Mouse (Mus musculus): Measurements from ENCODE around the gene Tbc1d15. TPM values are rescaled to one million over a fixed set of nuclear protein-coding genes. Genes with fewer than 3 reads are reported as not detected.
A peak's percentile ranks its signal among the peaks of the same experiment; 100 is the strongest.

The Tbc1d15 gene
- total RNA-seq (2021) = 10 to 100 TPM; 43.9 to 47.4 TPM
- long read RNA-seq, transcript Tbc1d15-201 (17 exons, 3,752 nt) = major isoform, 23 of 29 reads
- long read RNA-seq, partial matches to known transcripts = 5 of 29 reads
- long read RNA-seq, other reads (novel, unspliced or antisense) = 1 of 29 reads

GRCm38 (mm10) chr10:115251088-115251934, at the start of gene Tbc1d15:
Gene Tbc1d15 (minus strand): TSS chr10:115251467.
- peak; percentile 96 to 97 for DNase-seq (ENCODE audit: low spot score in 2 of 2)

- DNase-seq (ENCODE audit: low spot score in 2 of 2) = no peak
These were observed 47.4 kb upstream of the Tbc1d15 start for GRCm38 (mm10) chr10:115298683-115299082.

DNA sequence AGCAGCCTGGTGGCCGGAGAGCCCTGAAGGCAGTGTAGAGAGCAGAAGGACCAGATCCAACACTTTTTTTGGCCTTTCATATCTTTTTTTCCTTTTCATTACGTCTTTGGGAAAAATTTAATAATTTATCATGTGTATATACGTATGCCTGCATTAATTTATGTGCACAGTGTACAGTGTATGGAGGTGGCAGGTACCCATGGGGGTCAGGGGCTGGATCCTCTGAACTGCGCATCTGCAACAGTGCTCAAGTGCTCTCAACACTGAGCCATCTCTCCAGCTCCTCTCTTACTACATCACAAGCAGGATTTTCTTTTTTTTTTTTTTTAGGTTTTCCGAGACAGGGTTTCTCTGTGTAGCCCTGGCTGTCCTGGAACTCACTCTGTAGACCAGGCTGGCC, 46.3 kb upstream of the Tbc1d15 start:
- DNase-seq (ENCODE audit: low spot score in 2 of 2) = no peak

DNA sequence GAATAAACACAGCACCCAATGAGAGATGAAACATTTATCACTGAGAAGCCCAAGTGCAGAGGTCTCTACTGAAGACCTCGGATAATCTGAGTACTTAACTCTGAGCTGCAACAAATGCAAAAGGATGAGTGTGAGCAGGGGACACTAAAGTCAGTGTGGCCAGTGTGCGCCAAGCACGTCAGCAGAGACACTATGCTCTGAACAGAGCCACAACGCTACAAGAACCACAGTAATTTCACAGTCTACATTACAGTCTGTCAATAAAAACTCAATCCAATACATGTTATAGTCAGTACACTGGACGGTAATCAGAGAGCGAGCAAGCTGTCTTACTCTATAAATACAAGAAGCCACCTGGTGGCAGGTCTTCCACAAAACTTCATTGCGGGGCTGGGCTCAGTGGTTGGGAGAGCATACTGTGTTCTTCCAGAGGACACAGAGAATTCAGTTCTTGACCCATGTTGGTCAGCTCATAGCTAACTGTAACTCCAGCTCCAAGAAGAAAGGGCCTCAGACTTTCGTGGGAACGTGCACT, 45.2 kb upstream of the Tbc1d15 start:
- no peak for DNase-seq (ENCODE audit: low spot score in 2 of 2)

- DNase-seq (ENCODE audit: low spot score in 2 of 2) = no peak
These were observed 43.9 kb upstream of the Tbc1d15 start for GRCm38 (mm10) chr10:115295162-115295561.

GRCm38 (mm10) chr10:115294715-115295114, 43.4 kb upstream of the Tbc1d15 start:
- DNase-seq (ENCODE audit: low spot score in 2 of 2) = no peak

DNA sequence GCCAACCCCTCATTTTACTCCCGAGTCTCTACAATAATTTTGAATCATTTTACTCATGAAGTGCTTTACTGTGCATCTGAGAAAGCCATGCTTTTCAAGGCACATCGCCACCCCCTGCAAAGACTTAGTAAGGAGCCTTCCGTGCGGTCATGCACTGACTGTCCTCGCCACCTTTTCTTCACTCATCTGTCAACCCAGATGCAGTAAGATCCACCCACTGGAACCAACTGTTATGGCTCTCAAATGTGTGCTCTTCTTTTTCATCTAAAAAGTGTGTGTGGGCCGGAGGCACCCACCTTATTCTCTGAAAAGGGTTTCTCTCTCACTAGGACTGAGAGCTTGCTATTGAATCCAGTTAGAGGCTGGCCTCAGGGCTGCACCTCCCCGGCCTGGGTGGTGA, 42.7 kb upstream of the Tbc1d15 start:
- no peak for DNase-seq (ENCODE audit: low spot score in 2 of 2)

GRCm38 (mm10) chr10:115290671-115291070, 39.4 kb upstream of the Tbc1d15 start:
- DNase-seq (ENCODE audit: low spot score in 2 of 2) = no peak

DNA sequence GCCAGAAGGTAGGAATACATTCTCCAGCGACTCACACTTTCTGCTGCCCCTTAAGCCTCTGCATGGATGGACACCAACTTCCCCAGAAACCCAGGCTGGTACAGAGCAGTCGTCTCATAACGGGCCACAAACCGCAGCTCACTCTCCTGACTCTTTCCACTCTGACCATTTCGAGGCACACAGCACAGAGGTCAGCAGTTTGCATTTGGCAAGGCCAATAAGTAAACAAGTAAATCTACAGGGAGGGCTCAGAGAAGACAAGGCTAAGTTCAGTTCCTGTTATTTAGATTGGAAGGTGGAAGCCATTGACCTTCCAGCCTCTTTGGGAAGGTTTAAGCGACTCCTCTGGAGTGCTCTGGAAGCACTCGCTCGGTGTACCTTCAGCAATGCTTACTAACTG, 37.6 kb upstream of the Tbc1d15 start:
- no peak for DNase-seq (ENCODE audit: low spot score in 2 of 2)

GRCm38 (mm10) chr10:115284170-115284569, 32.9 kb upstream of the Tbc1d15 start:
- no peak for DNase-seq (ENCODE audit: low spot score in 2 of 2)

DNA sequence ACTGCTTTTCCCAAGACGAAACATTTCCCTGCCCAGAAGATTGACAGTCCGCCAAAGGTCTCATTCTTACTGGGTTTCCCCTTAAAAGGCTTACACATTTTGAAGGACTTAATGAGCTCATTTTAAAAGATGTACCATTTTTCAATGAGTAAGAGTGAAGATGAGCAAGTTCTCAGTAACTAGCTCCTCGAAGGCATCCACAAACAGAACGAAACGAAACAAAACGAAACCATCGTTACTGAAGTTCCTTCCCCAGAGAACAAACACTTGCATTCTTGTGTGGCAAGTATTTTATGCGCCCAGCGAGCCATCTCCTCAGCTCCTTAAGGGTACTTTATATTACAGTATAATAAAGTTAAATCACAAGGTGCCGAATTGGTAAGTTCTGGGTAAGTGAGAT, 30.1 kb upstream of the Tbc1d15 start:
- no peak for DNase-seq (ENCODE audit: low spot score in 2 of 2)

DNA sequence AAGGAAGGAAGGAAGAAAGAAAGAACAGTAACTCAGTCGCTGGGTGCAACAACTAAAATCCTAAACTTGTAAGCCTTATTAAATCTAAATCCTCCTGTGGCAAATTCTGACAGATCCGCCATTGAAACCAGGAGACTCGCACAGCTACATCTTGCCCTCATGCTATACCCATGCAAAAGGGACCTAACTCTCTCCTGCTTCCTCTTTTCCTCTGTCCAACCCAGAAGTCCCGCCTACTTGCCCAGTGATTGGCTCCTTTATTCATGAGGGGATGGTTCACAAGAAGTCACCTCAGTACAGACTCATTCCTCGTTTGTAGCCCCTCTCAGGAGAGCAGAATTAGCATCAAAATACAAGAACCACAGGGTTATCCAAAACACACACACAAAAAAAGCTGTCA, 20.4 kb upstream of the Tbc1d15 start:
- DNase-seq (ENCODE audit: low spot score in 2 of 2) = no peak

GRCm38 (mm10) chr10:115270612-115271390, 19.5 kb upstream of the Tbc1d15 start:
- no peak for DNase-seq (ENCODE audit: low spot score in 2 of 2)

DNA sequence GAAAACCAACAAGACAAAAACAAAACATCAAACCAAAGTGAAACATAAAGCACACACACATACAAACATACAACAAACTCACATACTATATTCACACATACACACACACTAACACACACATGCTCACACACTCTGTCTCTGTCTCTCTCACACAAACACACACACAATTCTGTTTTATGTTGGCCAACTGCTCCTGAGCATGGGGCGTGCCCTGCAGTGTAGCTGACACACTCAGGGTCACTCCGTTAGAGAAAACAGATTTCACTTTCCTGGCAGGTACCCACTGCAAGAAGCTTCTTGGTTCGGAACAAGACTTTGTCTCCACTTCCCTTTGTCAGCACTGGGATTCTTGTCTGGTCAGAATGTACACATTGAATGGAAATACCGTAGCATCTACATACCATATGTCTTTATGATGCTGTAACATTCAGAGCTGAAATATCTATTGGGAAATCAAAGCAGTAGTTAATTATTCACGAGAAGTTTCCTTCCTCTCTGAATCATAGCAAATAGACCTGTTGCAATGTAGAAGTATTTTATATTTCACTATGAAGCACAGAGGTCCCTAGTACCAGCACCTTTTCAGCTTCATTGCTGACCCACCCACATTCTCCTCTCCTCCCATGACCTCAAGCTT, 11.8 kb upstream of the Tbc1d15 start:
- DNase-seq (ENCODE audit: low spot score in 2 of 2) = no peak

DNA sequence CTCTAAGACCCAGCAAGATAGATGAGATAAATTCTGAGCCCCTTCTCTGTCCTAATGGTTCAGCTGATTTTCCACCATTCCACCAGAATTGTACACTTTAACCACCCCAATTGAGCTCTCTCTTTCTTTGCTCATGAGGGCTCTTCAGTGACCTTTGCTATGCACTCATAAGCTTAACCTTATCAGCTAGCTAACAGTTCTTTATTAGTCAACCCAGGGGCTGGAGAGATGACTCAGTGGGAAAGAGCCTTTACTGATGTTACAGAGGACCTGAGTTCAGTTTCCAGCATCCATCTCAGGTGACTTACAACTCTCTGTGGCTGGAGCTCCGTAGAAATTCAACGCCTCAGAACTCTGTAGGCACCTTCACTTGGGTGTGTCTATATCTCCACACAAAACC, 11.0 kb upstream of the Tbc1d15 start:
- no peak for DNase-seq (ENCODE audit: low spot score in 2 of 2)

DNA sequence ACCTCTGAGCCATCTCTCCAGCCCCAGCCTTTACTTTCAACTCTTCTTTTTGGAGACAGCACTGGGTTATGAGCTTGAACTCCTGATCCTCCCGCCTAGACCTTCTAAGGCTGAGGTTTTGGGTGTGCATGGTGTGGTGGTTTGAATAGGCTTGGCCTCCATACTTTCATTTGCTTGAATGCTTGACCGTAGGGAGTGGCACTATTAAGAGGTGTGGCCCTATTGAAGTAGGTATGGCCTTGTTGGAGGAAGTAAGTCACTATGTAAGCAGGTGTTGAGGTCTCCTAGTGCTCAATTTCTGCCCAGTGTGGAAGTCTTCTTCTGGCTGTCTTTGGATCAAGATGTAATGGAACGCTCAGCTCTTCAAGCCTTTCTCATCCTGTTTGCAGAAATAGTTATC, 10.2 kb upstream of the Tbc1d15 start:
- no peak for DNase-seq (ENCODE audit: low spot score in 2 of 2)

- no peak for DNase-seq (ENCODE audit: low spot score in 2 of 2)
These were observed 4.9 kb upstream of the Tbc1d15 start for GRCm38 (mm10) chr10:115256162-115256561.

GRCm38 (mm10) chr10:115253521-115253920, 2.3 kb upstream of the Tbc1d15 start:
- DNase-seq (ENCODE audit: low spot score in 2 of 2) = no peak

DNA sequence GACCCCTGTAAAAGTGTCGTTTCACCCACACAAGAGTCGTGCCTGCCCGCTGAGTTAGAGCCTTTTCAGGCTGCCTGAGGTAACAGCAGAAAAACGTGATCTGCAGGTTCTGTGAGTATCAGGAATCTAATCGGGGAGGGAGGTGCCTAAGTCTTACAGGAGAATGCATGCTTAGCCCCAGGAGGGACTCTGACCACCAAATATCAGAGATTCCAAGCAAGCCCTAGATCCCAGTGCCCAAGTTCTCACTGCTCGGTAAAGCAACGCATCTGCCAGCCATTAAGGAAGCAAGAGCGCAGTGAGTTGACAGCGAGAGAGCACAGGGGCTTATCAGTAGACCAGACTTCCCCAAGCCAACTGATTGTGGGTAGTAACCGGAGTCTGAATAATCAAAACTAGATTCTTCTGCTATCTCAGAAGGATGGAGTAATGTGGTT, 1.1 kb upstream of the Tbc1d15 start:
- DNase-seq (ENCODE audit: low spot score in 2 of 2) = no peak

DNA sequence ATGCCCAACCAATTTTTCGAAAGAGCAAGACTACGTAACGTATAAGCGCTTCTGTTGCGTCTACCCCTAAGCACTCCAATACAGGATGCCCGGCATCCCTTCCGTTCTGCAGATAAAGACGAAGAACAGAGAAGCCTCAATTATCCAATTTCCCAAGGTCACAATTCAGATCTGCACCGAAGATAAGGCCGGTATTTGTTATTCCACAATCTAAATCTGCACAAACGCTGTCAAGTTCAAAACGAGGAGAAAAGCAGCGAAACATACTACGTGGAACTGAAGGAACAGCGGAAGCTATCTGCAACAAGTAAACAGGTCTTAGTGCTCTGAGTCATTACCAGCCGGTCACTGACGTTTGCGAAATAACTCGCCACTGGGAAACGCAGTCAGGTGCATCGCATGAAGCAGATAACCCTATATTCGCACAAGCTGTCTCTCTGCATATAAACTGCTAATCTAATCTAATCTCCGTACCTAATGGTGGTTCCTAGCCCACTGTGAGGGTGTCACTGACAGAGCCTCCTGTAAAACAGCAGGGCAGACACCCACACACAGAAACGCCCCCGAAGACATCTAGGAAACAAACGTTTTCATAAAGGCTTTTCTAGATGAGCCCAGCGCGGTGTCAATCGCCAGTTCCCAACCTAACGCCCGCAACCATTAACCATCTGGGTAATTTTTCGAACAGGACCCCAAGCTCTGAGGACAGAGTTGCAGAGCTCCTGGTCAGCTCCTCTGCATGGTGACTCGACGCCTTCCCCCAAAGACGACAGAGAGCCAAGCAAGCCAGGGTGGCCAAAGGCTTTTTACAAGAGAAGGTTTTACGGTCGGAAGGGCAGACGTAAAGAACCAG, 806 bp downstream of the Tbc1d15 start:
- no peak for DNase-seq (ENCODE audit: low spot score in 2 of 2)
